Mouse (Mus musculus) C2C12 (cell line): ENCODE data around the gene Ppm1l.

Source experiments
- CTCF ChIP-seq: IDR thresholded peaks from one replicate; pipeline ENCODE4 v1.5.1; 2011; ENCODE audit not compliant: control insufficient read depth, insufficient read depth, insufficient read length
- MAX ChIP-seq: IDR thresholded peaks from one replicate; pipeline ENCODE4 v1.6.1; 2011; ENCODE audit warnings: mild to moderate bottlenecking, control low read depth
- MYOD1 ChIP-seq: IDR thresholded peaks from one replicate; pipeline ENCODE4 v1.6.1; 2011; ENCODE audit warnings: low read depth; ENCODE audit not compliant: control insufficient read depth, insufficient read length

DNA sequence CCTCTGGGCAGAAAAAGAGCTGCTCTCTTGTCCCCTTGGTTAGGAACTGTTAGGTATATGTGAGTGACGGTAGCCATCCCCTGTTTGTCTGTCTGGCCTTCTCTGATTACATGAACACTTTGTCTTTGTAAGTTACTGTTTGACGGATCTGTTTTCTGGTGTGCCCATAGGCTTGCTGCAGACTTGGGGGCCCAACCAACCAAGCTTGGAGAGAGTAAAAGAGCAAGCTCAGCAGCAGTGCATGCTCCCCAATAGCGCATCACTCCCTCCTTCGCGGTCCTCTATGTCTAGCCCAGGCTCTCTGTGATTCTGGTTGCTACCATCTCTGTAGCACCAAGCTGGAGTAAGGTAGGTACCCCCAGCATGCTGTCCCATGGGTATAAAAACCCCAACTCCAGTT is 291.2 kb downstream of the Ppm1l start:
- TF ChIP-seq CTCF (no peak), MYOD1 (no peak), MAX (no peak)
